Mouse (Mus musculus) midbrain, embryonic 14.5 days (tissue): Measurements from ENCODE around the gene Ngf. TPM values are rescaled to one million over a fixed set of nuclear protein-coding genes. Genes with fewer than 3 reads are reported as not detected.

Experiments
- ATAC-seq: fragments of 200-750 bp; cut with Nextera tagmentation; 2 replicates; pipeline ENCODE4 v1.8.0; 2017; ENCODE audit warnings: moderate number of reproducible peaks, moderate library complexity; ENCODE audit not compliant: low FRiP score, low TSS enrichment
- DNase-seq: peaks from one replicate; pipeline ENCODE4 v3.0.0-alpha.2; 2015
- H3K27ac ChIP-seq: fragments of 300-500 bp; sonication (generic); replicated peaks from 2 replicates; pipeline ENCODE4 v1.5.1; 2014; ENCODE audit warnings: mild to moderate bottlenecking, low read depth, low read length, moderate library complexity
- H3K27me3 ChIP-seq: fragments of 300-500 bp; sonication (generic); 2 replicates; pipeline ENCODE4 v1.6.1; 2014; ENCODE audit warnings: low read length, control low read depth, mixed read lengths; ENCODE audit not compliant: control insufficient read depth, insufficient read depth
- H3K36me3 ChIP-seq: fragments of 300-500 bp; sonication (generic); 2 replicates; pipeline ENCODE4 v1.6.1; 2014; ENCODE audit warnings: low read length, control low read depth; ENCODE audit not compliant: control insufficient read depth, insufficient read depth
- H3K4me1 ChIP-seq: fragments of 300-500 bp; sonication (generic); 2 replicates; pipeline ENCODE4 v1.6.1; 2014; ENCODE audit warnings: mild to moderate bottlenecking, antibody characterized with exemption, low read length, control low read depth; ENCODE audit not compliant: control insufficient read depth, insufficient read depth
- H3K4me2 ChIP-seq: fragments of 300-500 bp; sonication (generic); 2 replicates; pipeline ENCODE4 v1.6.1; 2014; ENCODE audit warnings: mild to moderate bottlenecking, low read length, moderate library complexity
- H3K4me3 ChIP-seq: fragments of 300-500 bp; sonication (generic); replicated peaks from 2 replicates; pipeline ENCODE4 v1.5.1; 2014; ENCODE audit warnings: low read depth, low read length
- H3K9ac ChIP-seq: fragments of 300-500 bp; sonication (generic); replicated peaks from 2 replicates; pipeline ENCODE4 v1.6.1; 2014; ENCODE audit warnings: mild to moderate bottlenecking, low read length, moderate library complexity
- H3K9me3 ChIP-seq: fragments of 300-500 bp; sonication (generic); 2 replicates; pipeline ENCODE4 v1.6.1; 2016; ENCODE audit warnings: low read length, control low read depth, mixed read lengths; ENCODE audit not compliant: control insufficient read depth
- WGBS: fragments of 180-500 bp; shearing (Covaris S2); extraction: QIAGEN DNeasy Blood & Tissue Kit; methylation state at CpG from one replicate; pipeline ENCODE4 v1.1.7; 2014; 5-methylcytosine and 5-hydroxymethylcytosine counted together
- polyA plus RNA-seq: library from polyadenylated mRNA; unstranded; fragments of >200 nt; fragmentation: Nextera tagmentation; extraction: Ambion mirVana; gene quantifications from 2 replicates; pipeline ENCODE4 v1.2.1, GENCODE M21; 2014

Gene Ngf
- polyA plus RNA-seq, 1 experiment from 2014 or later, result 0.64 TPM

DNA sequence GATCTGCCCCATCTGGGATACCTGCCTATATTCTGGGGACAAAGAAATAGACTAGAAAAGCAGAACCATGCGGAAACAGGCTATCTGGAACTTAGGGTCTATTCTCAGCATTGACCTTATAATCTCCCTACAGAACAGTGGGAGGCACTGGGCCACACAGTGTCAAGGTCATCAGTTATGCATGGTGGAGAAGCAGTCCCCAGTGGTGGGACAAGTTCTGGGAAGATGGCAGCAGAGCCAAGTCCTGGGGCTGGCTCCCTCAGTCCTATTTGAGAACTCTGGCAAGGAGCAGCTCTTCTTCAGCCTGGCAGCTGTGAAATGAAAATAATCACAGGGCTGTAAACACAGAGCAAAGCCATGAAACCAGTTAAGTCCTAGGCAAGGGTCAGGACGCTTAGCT, 54.0 kb downstream of the Ngf start:
- Histone ChIP-seq H3K27ac (no peak overlapping the region), H3K9ac (no peak overlapping the region), H3K27me3 (no peaks in the 10 kb centered on the region), H3K4me3 (no peak overlapping the region), H3K9me3 (no peaks in the 10 kb centered on the region), H3K4me1 (no peaks in the 10 kb centered on the region), H3K36me3 (no peaks in the 10 kb centered on the region), H3K4me2 (no peak overlapping the region)
- ATAC-seq (no peak), DNase-seq (no peak)
- WGBS, result 84% methylated on average over 2 of the region's 2 CpGs

DNA sequence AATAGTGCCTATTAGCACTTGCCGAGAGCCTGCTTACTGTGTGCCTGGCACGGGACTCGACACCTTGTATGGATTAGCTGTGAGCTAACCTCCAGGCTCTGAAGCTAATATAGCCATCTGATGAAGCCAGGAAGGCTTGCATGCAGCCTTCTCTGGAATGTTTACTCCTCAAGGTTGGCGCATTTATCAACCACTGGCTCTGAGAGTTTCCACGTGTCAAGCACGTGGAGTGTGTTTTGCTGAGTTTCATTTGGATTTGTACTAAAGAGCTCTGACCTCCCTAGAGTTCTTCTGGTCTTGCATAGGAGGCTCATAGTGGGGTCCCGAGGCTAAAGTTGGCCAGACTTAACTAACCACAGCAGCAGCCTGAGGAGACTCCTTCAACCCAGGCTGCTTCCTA, 55.2 kb downstream of the Ngf start:
- 90% methylated on average over 7 of the region's 7 CpGs for WGBS
- no peak for ATAC-seq
- Histone ChIP-seq H3K4me1 (no peaks in the 10 kb centered on the region), H3K4me3 (no peak overlapping the region), H3K4me2 (no peak overlapping the region), H3K27ac (no peak overlapping the region), H3K27me3 (no peaks in the 10 kb centered on the region), H3K9me3 (no peaks in the 10 kb centered on the region), H3K36me3 (no peaks in the 10 kb centered on the region), H3K9ac (no peak overlapping the region)
- DNase-seq, result no peak

DNA sequence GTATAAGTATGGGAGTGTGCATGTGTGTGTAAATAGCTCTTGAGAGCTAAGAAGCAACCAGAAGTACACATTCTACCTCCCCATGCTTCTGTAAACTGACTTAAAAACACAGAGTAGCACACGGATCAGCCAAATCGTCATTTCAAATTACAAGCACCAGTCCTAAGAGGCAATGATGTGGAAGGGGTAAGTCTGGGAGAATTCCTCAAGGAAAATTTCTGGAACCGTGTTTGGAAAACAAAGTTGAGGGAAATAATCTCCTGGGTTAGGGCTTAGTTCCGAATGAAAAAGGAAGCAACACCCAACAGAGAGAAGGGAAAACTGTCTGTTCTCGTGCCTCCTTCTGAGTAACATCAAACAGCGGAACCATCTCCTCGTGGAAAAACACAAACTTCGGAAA, 56.1 kb downstream of the Ngf start:
- Histone ChIP-seq H3K4me3 (no peak overlapping the region), H3K36me3 (no peaks in the 10 kb centered on the region), H3K4me1 (no peaks in the 10 kb centered on the region), H3K9ac (no peak overlapping the region), H3K27me3 (no peaks in the 10 kb centered on the region), H3K9me3 (no peaks in the 10 kb centered on the region), H3K4me2 (no peak overlapping the region), H3K27ac (no peak overlapping the region)
- WGBS, result 78% methylated on average over 8 of the region's 8 CpGs
- DNase-seq (no peak), ATAC-seq (no peak)

DNA sequence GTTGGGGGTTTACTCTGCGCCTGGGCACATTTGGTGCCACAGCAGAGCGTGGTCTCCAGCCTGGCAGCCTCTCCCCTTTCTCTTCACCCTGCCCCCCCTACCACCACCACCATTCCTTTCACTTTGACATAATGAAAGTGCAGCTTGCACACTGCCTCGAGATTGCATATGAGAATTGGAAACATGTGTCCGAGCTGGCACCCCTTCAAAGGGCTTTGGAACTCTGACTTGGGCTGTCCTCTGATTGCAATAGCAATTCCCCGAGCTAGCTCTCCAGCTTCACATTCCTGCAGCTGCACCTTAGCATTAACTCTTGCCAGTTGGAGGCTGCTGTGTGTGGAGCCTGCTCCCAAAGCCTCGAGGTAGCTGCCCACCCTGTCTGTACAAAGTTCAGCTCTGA, 56.8 kb downstream of the Ngf start:
- Histone ChIP-seq H3K36me3 (no peaks in the 10 kb centered on the region), H3K4me3 (no peak overlapping the region), H3K4me1 (no peaks in the 10 kb centered on the region), H3K9me3 (no peaks in the 10 kb centered on the region), H3K9ac (no peak overlapping the region), H3K27ac (no peak overlapping the region), H3K27me3 (no peaks in the 10 kb centered on the region), H3K4me2 (no peak overlapping the region)
- ATAC-seq, result no peak
- WGBS, result 72% methylated on average over 6 of the region's 6 CpGs
- peak; percentile 21 for DNase-seq

DNA sequence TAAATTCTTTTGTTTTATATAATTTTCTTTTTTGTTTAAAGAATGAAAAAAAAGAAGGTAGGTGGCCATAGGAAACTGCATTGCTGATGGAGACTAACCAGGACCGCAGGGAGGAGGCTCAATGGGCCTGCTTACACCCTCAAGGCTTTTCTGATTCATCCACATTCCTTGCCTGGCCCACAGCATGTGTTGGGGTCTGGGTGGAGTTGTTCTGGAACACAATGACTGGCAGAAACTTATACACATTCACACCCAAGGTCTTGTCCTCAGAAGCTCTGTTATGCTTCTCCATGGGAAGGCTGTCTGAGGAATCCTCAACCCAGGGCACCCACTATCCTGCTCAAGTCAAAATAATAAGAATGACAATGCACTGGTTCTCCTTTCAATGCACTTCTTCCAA, 65.0 kb downstream of the Ngf start:
- Histone ChIP-seq H3K9me3 (no peaks in the 10 kb centered on the region), H3K4me1 (no peaks in the 10 kb centered on the region), H3K4me2 (no peak overlapping the region), H3K4me3 (no peak overlapping the region), H3K27me3 (no peaks in the 10 kb centered on the region), H3K9ac (no peak overlapping the region), H3K27ac (no peak overlapping the region), H3K36me3 (no peaks in the 10 kb centered on the region)
- ATAC-seq (no peak), DNase-seq (no peak)
- WGBS, result 92% methylated on average over 1 of the region's 1 CpGs

DNA sequence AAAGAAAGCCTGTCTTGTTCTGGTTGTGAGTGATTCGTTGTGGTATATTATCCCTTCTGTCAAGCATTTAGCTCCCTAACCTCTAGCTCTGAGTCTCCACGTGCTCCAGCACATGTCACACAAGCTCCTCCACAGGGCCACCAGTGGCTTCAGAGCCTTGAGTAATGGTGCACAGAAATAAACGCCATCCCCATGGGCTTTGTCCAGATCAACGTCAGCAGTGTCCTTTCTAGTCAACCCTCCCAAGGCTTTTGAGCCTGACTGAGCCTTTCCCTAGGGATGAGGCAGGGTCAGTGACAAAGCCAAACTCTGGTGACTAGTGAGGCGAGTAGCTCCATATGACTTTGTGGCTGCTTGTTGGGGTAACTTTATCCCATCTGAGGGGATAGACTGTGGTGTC, 73.9 kb downstream of the Ngf start:
- no peak overlapping the region for H3K4me3 ChIP-seq
- H3K27ac ChIP-seq, result no peak overlapping the region
- ATAC-seq, result no peak
- no peaks in the 10 kb centered on the region for H3K9me3 ChIP-seq
- H3K36me3 ChIP-seq, result no peaks in the 10 kb centered on the region
- DNase-seq, result no peak
- no peak overlapping the region for H3K9ac ChIP-seq
- no peaks in the 10 kb centered on the region for H3K4me1 ChIP-seq
- H3K27me3 ChIP-seq, result no peaks in the 10 kb centered on the region
- no peak overlapping the region for H3K4me2 ChIP-seq
- 71% methylated on average over 5 of the region's 5 CpGs for WGBS

DNA sequence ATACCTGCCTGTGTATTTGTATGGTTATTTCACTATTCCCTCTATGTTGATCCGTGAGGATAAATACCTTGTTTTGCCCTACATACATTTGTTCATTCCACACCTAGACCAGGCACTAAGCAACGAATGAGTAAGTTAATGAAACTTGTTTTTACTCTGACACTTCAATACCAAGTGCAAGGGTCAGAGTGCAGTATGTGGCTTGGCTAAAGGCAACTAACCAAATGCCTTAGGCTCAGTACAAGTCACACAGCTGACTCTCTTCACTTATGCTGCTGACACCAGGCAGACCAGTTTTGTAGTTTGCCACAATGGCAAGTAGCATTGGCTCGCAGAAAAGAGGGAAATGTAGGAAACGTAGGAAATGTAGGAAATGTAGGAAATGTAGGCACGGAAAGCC, 77.8 kb downstream of the Ngf start:
- DNase-seq (no peak), ATAC-seq (no peak)

DNA sequence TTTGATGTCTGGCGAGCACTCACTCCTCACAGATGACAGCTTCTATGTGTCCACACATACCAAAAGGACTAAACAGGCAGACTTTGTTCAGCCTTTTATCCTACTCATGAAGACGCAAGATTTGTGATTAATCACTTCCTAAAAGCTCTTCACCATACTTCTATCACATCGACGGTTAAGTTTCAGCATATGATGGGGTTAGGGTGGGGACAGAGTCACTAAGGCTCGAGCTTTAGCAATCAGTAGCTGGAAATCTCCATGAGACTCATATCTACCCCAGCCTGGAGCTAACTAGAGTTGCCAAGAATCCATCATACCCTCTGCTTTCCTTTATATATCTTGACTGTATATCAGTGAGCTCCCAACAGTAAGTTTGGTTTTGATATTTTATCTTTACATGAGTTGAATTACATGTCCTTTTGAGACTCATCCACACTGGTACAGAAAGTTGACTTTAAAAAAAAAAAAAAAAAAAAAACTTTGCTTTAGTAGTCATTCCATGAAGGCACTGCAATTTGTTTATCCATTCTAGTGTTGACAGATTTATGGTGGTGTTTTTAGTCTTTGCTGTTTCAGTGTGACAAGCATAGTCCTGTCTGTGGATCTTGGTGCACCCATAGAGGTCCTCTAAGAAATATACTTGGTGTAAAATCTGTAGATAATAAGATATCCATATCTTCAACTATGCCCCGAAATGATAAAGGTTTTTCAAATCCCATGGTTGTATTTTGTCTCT, 84.4 kb downstream of the Ngf start:
- Histone ChIP-seq H3K9me3 (no peaks in the 10 kb centered on the region), H3K4me3 (no peak overlapping the region), H3K27me3 (no peaks in the 10 kb centered on the region), H3K4me2 (no peak overlapping the region), H3K9ac (no peak overlapping the region), H3K36me3 (no peaks in the 10 kb centered on the region), H3K27ac (no peak overlapping the region), H3K4me1 (no peaks in the 10 kb centered on the region)
- ATAC-seq (no peak), DNase-seq (no peak)
- WGBS, result 83% methylated on average over 6 of the region's 6 CpGs

More for the DNA sequence above, 77.8 kb downstream of the Ngf start:
- H3K9ac ChIP-seq, result no peak overlapping the region
- no peak overlapping the region for H3K4me3 ChIP-seq
- H3K36me3 ChIP-seq, result no peaks in the 10 kb centered on the region
- 89% methylated on average over 5 of the region's 5 CpGs for WGBS
- H3K4me1 ChIP-seq, result no peaks in the 10 kb centered on the region
- H3K27ac ChIP-seq, result no peak overlapping the region
- no peaks in the 10 kb centered on the region for H3K27me3 ChIP-seq
- H3K9me3 ChIP-seq, result no peaks in the 10 kb centered on the region
- no peak overlapping the region for H3K4me2 ChIP-seq

DNA sequence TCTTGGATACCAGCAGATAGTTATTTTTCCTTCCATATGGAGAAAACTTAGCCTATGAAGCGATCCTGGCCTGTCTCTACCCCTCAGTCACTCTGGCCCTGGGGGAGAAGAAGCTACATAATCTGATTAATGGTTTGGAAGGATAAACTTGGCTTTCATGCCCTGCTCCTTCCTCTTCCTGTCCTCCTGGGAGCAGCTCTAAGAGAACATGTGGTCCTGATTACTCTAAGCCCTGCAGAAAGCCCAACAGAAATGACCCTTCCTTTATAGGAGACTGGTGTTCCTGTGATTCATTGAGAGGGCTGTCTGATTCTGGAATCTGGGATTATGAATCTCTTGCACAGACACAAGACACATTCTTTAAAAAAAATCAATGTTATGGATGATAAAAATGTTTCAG, 86.4 kb downstream of the Ngf start:
- Histone ChIP-seq H3K27ac (no peak overlapping the region), H3K27me3 (no peaks in the 10 kb centered on the region), H3K36me3 (no peaks in the 10 kb centered on the region), H3K4me2 (no peak overlapping the region), H3K9me3 (no peaks in the 10 kb centered on the region), H3K9ac (no peak overlapping the region), H3K4me1 (no peaks in the 10 kb centered on the region), H3K4me3 (no peak overlapping the region)
- WGBS, result 82% methylated on average over 1 of the region's 1 CpGs
- ATAC-seq, result no peak
- no peak for DNase-seq
